Comparison of ENCODE assay signal across 14 mouse cellular contexts in genomic region chr16:23262131-23262768, GRCm38 (mm10). TPM values are rescaled to one million over a fixed set of nuclear protein-coding genes. Genes with fewer than 3 reads are reported as not detected.
DNase-seq lines count a peak whose midpoint lies in the region; ATAC-seq and TF ChIP-seq lines count a peak whose summit lies in the region.
"Had no signal": no experiment of that assay in that cellular context is flagged by ENCODE, and none has a peak within 500 bp of the region (broad histone marks: within the 10 kb centered on the region; RNA-seq: fewer than 3 reads in every experiment).

No protein-coding gene starts in this region.

- in situ Hi-C loops in CH12.LX (cut with MboI; ENCODE audit: low pct_ligation_motif_present, low pct_unique_long_range_greater_than_20kb, low sequenced_read_pairs): no loop called here

- H3K4me3 ChIP-seq in hindbrain, embryonic 11.5 days (ENCODE audit: low read depth, low read length): no peak overlapping the region
- no peak overlapping the region for H3K4me3 ChIP-seq in hindbrain, embryonic 12.5 days
- no peak overlapping the region for H3K4me3 ChIP-seq in CH12.LX (replicated peaks in 1 of 3; ENCODE audit: low read depth in 2 of 3, low read length in 2 of 3, poor library complexity in 1 of 3)
- no peak overlapping the region for H3K4me3 ChIP-seq in limb, embryonic 11.5 days (ENCODE audit: low read depth, low read length)
- H3K4me3 ChIP-seq: heart, embryonic 13.5 days; left cerebral cortex, adult 2 months; liver, embryonic 13.5 days had no signal

- no peak for TF ChIP-seq EP300 in CH12.LX (IDR thresholded peaks at IDR 0.05; ENCODE audit: low read length)

- H3K4me2 ChIP-seq in hindbrain, embryonic 11.5 days (replicated peaks; ENCODE audit: low read depth, low read length): no peak overlapping the region
- H3K4me2 ChIP-seq in hindbrain, embryonic 12.5 days (replicated peaks): no peak overlapping the region
- H3K4me2 ChIP-seq in CH12.LX (ENCODE audit: insufficient read depth, low read depth, poor library complexity, severe bottlenecking): no peak overlapping the region
- no peak overlapping the region for H3K4me2 ChIP-seq in limb, embryonic 11.5 days (ENCODE audit: low read depth, severe bottlenecking)
- H3K4me2 ChIP-seq: heart, embryonic 13.5 days; liver, embryonic 13.5 days had no signal

- peak; percentile 47 for DNase-seq in adrenal gland, adult 2 months
- DNase-seq in adrenal gland, adult 8-10 months: no peak
- no peak for DNase-seq in hindbrain, embryonic 11.5 days (ENCODE audit: low spot score)
- DNase-seq in CH12.LX (ENCODE audit: extremely low read depth): peak; percentile 68
- peak; percentile 24 for DNase-seq in limb, embryonic 11.5 days (ENCODE audit: low spot score)
- no peak for DNase-seq in B cell, adult 2 months
- no peak for DNase-seq in testis, postnatal 14 days (ENCODE audit: low spot score)
- DNase-seq: cerebellum, postnatal 10 days; kidney, postnatal 10 days; liver, embryonic 13.5 days; right cerebral cortex, adult 18-20 months had no signal

- no peak for TF ChIP-seq RAD21 in CH12.LX (IDR thresholded peaks at IDR 0.05; ENCODE audit: low read depth, low read length)

- no peaks in the 10 kb centered on the region for H3K79me2 ChIP-seq in CH12.LX (replicated peaks; ENCODE audit: control insufficient read depth, extremely low read depth, insufficient read depth, poor library complexity, severe bottlenecking)

- no peak for TF ChIP-seq POLR2A in CH12.LX (IDR thresholded peaks at IDR 0.05; ENCODE audit: low read depth, low read length)

- H3K36me3 ChIP-seq in hindbrain, embryonic 11.5 days (ENCODE audit: control insufficient read depth, insufficient read depth, low read length): no peaks in the 10 kb centered on the region
- peaks cover 9% of the 10 kb centered on the region for H3K36me3 ChIP-seq in hindbrain, embryonic 12.5 days
- H3K36me3 ChIP-seq in CH12.LX (replicated peaks in 1 of 2; ENCODE audit: control insufficient read depth in 1 of 2, insufficient read depth in 1 of 2, low read length in 1 of 2): peaks cover 0 to 70% of the 10 kb centered on the region in 2 experiments
- peaks cover 3% of the 10 kb centered on the region; the same call in 1 of the 2 replicates for H3K36me3 ChIP-seq in limb, embryonic 11.5 days (ENCODE audit: control insufficient read depth, insufficient read depth, low read length)
- H3K36me3 ChIP-seq: liver, embryonic 13.5 days had no signal

- no peak for TF ChIP-seq CTCF in CH12.LX (conservative IDR thresholded peaks at IDR 0.05 in 1 of 2, IDR thresholded peaks at IDR 0.05 in 1 of 2; ENCODE audit: low read depth in 2 of 2, low read length in 2 of 2)

- no peak for ATAC-seq in hindbrain, embryonic 11.5 days (ENCODE audit: low FRiP score)
- no peak for ATAC-seq in hindbrain, embryonic 12.5 days (ENCODE audit: low FRiP score)
- no peak for ATAC-seq in limb, embryonic 11.5 days (ENCODE audit: insufficient number of reproducible peaks, low FRiP score, low TSS enrichment, low read depth)

- H3K27ac ChIP-seq in hindbrain, embryonic 11.5 days (ENCODE audit: low read depth, low read length): no peak overlapping the region
- H3K27ac ChIP-seq in hindbrain, embryonic 12.5 days: no peak overlapping the region
- H3K27ac ChIP-seq in CH12.LX (ENCODE audit: insufficient read depth, low read depth): no peak overlapping the region
- no peak overlapping the region for H3K27ac ChIP-seq in limb, embryonic 11.5 days (replicated peaks; ENCODE audit: low read depth, low read length)
- H3K27ac ChIP-seq: heart, embryonic 13.5 days; left cerebral cortex, adult 2 months; liver, embryonic 13.5 days had no signal

- WGBS in hindbrain, embryonic 11.5 days: 6% methylated on average over 3 of the region's 10 CpGs
- WGBS in hindbrain, embryonic 12.5 days: 7% methylated on average over 3 of the region's 10 CpGs
- WGBS in limb, embryonic 11.5 days: 15% methylated on average over 3 of the region's 10 CpGs

- no peaks in the 10 kb centered on the region for H3K9me3 ChIP-seq in hindbrain, embryonic 11.5 days (ENCODE audit: control insufficient read depth, low read length)
- 0 out of 2 replicates have a peak, but pooled peaks cover 5% of the 10 kb centered on the region for H3K9me3 ChIP-seq in hindbrain, embryonic 12.5 days (replicated peaks)
- no peaks in the 10 kb centered on the region for H3K9me3 ChIP-seq in CH12.LX (replicated peaks; ENCODE audit: low read length)
- no peaks in the 10 kb centered on the region for H3K9me3 ChIP-seq in limb, embryonic 11.5 days (ENCODE audit: control insufficient read depth, low read length)
- H3K9me3 ChIP-seq: heart, embryonic 13.5 days; liver, embryonic 13.5 days had no signal

- no peaks in the 10 kb centered on the region for H3K27me3 ChIP-seq in hindbrain, embryonic 11.5 days (ENCODE audit: control insufficient read depth, insufficient read depth, low read length)
- no peaks in the 10 kb centered on the region for H3K27me3 ChIP-seq in hindbrain, embryonic 12.5 days
- H3K27me3 ChIP-seq in CH12.LX (replicated peaks): no peaks in the 10 kb centered on the region
- H3K27me3 ChIP-seq in limb, embryonic 11.5 days (ENCODE audit: control insufficient read depth, insufficient read depth, low read length): no peaks in the 10 kb centered on the region

- H3K9ac ChIP-seq in hindbrain, embryonic 11.5 days (ENCODE audit: low read depth, low read length): 0 out of 2 replicates have a peak overlapping the region, but pooled peaks have one; percentile 12
- H3K9ac ChIP-seq in hindbrain, embryonic 12.5 days: no peak overlapping the region
- H3K9ac ChIP-seq in CH12.LX (ENCODE audit: insufficient read depth, low read depth): no peak overlapping the region
- no peak overlapping the region for H3K9ac ChIP-seq in limb, embryonic 11.5 days (ENCODE audit: low read length)
- H3K9ac ChIP-seq: heart, embryonic 13.5 days; liver, embryonic 13.5 days had no signal

- dilution Hi-C loops in CH12.LX (cut with MboI; ENCODE audit: extremely low pct_ligation_motif_present, extremely low pct_unique_long_range_greater_than_20kb, low sequenced_read_pairs): no loop called here

- H3K4me1 ChIP-seq in hindbrain, embryonic 11.5 days (replicated peaks; ENCODE audit: control insufficient read depth, insufficient read depth, low read length): peaks cover 13% of the 10 kb centered on the region
- peaks cover 48% of the 10 kb centered on the region for H3K4me1 ChIP-seq in hindbrain, embryonic 12.5 days
- peaks cover 12 to 57% of the 10 kb centered on the region in 2 experiments; a peak in 3 of 4 replicates for H3K4me1 ChIP-seq in CH12.LX (ENCODE audit: control insufficient read depth in 1 of 2, insufficient read depth in 2 of 2)
- H3K4me1 ChIP-seq in limb, embryonic 11.5 days (ENCODE audit: control insufficient read depth, insufficient read depth, low read length): peaks cover 25% of the 10 kb centered on the region

TF ChIP-seq in CH12.LX, 34 proteins besides CTCF, POLR2A, EP300 and RAD21:
- no peak for TF ChIP-seq ZMIZ1 (IDR thresholded peaks at IDR 0.05; ENCODE audit: low read depth, low read length)

RNA-seq across cellular contexts. Expression of gene St6gal1, which starts 37.7 kb away (rescaled TPM):
- 10 to 100 TPM; 32.2 to 49.5 TPM for total RNA-seq in adrenal gland, adult 2 months (2021)
- polyA plus RNA-seq in adrenal gland, adult 2 months (2012; rRNA removed): 23.1 and 24.2 TPM in 2 replicates
- total RNA-seq in adrenal gland, adult 8-10 months (2022): 10 to 100 TPM; 36.7 to 55.6 (median 44.3) TPM
- polyA plus RNA-seq in hindbrain, embryonic 11.5 days (2014; fragmentation: Nextera tagmentation; extraction: Ambion mirVana): 32.7 and 34.1 TPM in 2 replicates
- 38.7 and 40.0 TPM in 2 replicates for polyA plus RNA-seq in hindbrain, embryonic 12.5 days (2016; fragmentation: Nextera tagmentation; extraction: Ambion mirVana)
- total RNA-seq in CH12.LX (2012; rRNA removed): 60.6 and 64.5 TPM in 2 replicates
- total RNA-seq in CH12.LX (2014; rRNA removed): 56.8 and 67.8 TPM in 2 replicates
- 156 and 168 TPM in 2 replicates for polyA plus RNA-seq in CH12.LX (2012; ENCODE audit: insufficient read length, low read depth)
- polyA plus RNA-seq in limb, embryonic 11.5 days (2014; fragmentation: Nextera tagmentation; extraction: Ambion mirVana): 29.1 and 30.4 TPM in 2 replicates

Comparison
In these comparisons a context has a peak if more than half of its experiments do, and no peak if none do; other contexts are left out.
1. DNase-seq: peak in adrenal gland, adult 2 months (single experiment), CH12.LX (single experiment) and limb, embryonic 11.5 days (single experiment); none in adrenal gland, adult 8-10 months (single experiment), hindbrain, embryonic 11.5 days (single experiment), B cell, adult 2 months (0 of 2) and testis, postnatal 14 days (single experiment).